Mouse (Mus musculus) heart, postnatal 0 days (tissue): Measurements from ENCODE around the gene Shisal2a.

ENCODE experiments used
- CTCF ChIP-seq: IDR thresholded peaks from 2 replicates; pipeline ENCODE4 v1.5.1; 2016; ENCODE audit warnings: antibody characterized with exemption, control low read depth, low read depth
- EP300 ChIP-seq: IDR thresholded peaks from 2 replicates; pipeline ENCODE4 v1.6.1; 2016; ENCODE audit warnings: antibody characterized with exemption, low read depth

DNA sequence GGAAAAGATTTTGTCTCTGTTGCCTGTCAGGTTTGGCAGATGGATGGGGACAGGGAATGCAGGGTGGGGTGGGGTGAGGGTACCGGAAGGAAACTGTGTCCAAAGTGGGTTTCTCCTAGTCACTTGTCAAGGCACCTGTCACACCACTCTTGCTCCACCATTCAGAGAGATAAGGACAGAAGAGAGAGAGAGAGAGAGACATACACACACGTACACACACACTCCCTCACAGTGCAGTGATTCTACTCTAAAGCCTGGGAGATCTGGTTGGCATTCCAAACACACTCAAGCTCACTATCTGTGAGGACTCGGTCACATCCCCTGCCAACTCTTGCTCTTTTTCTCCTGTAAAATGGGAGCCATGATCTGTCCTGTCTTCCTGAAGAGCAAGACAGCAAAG is 11.0 kb downstream of the Shisal2a start:
- no peak for TF ChIP-seq CTCF
- no peak for TF ChIP-seq EP300
